14 mouse cellular contexts compared by ENCODE assay signal in the genomic region with DNA sequence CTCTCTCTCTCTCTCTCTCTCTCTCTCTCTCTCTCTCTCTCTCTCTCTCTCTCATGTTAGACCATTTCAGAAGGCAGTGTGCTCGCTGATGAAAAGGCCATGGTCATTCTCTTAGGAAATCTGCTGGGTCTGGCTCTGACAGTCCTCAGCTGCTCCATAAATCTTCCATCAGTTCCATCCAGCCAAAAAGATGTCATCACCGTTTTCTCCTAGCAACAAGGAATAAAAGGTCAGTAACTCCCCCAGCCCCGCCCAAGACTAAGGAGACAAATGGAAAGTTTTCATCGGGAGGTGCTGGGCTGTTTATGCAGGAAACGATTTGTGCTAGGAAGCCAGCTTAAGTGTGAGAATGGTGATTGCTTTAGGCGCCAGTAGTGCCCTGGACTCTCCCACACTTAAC. TPM values are rescaled to one million over a fixed set of nuclear protein-coding genes. Genes with fewer than 3 reads are reported as not detected.
DNase-seq lines count a peak whose midpoint lies in the region; ATAC-seq lines count a peak whose summit lies in the region.
"Had no signal": no experiment of that assay in that cellular context is flagged by ENCODE, and none has a peak within 500 bp of the region (broad histone marks: within the 10 kb centered on the region; RNA-seq: fewer than 3 reads in every experiment).

No protein-coding gene starts in this region.

- H3K9me3 ChIP-seq in kidney, embryonic 14.5 days (ENCODE audit: control insufficient read depth, low read length) = peaks cover 2% of the 10 kb centered on the region; the same call in 1 of the 2 replicates
- H3K9me3 ChIP-seq in heart, embryonic 16.5 days (replicated peaks; ENCODE audit: control insufficient read depth, low read length) = peaks cover 6% of the 10 kb centered on the region
- H3K9me3 ChIP-seq: liver, embryonic 12.5 days; midbrain, embryonic 15.5 days had no signal

- ATAC-seq in kidney, embryonic 14.5 days (ENCODE audit: low FRiP score, low TSS enrichment) = peak; percentile 69; the same call in 1 of the 2 replicates
- peak; percentile 58 for ATAC-seq in heart, embryonic 16.5 days (replicated peaks; ENCODE audit: extremely low read depth, insufficient read depth, low FRiP score)
- ATAC-seq: liver, embryonic 12.5 days; midbrain, embryonic 15.5 days had no signal

- no peak overlapping the region for H3K9ac ChIP-seq in kidney, embryonic 14.5 days (ENCODE audit: low read depth, low read length)
- no peak overlapping the region; the same call in 1 of the 2 replicates for H3K9ac ChIP-seq in heart, embryonic 16.5 days (ENCODE audit: low read length)
- H3K9ac ChIP-seq: liver, embryonic 12.5 days; midbrain, embryonic 15.5 days had no signal

- DNase-seq in kidney, adult 11 months = no peak
- peak; percentile 78 for DNase-seq in adrenal gland, postnatal 10 days
- DNase-seq in lung, postnatal 36 days = peak; percentile 80
- no peak for DNase-seq in layer of hippocampus, adult 9-10 months (ENCODE audit: low spot score)
- no peak for DNase-seq in ovary, postnatal 14 days (ENCODE audit: low spot score)
- DNase-seq in spleen, postnatal 4 days (ENCODE audit: low spot score in 2 of 2) = no peak
- DNase-seq: cerebellum, adult 2 months had no signal

- H3K4me1 ChIP-seq in kidney, embryonic 14.5 days (ENCODE audit: control insufficient read depth, insufficient read depth, low read length) = no peaks in the 10 kb centered on the region
- H3K4me1 ChIP-seq in heart, embryonic 16.5 days (ENCODE audit: control insufficient read depth, insufficient read depth, low read length) = peaks cover 37% of the 10 kb centered on the region
- H3K4me1 ChIP-seq: liver, embryonic 12.5 days; midbrain, embryonic 15.5 days had no signal

- no peaks in the 10 kb centered on the region for H3K36me3 ChIP-seq in kidney, embryonic 14.5 days (ENCODE audit: control insufficient read depth, insufficient read depth, low read length)
- H3K36me3 ChIP-seq in heart, embryonic 16.5 days (ENCODE audit: control insufficient read depth, insufficient read depth) = peaks cover 4% of the 10 kb centered on the region; the same call in 1 of the 2 replicates
- H3K36me3 ChIP-seq: liver, embryonic 12.5 days; midbrain, embryonic 15.5 days had no signal

- H3K27me3 ChIP-seq in kidney, embryonic 14.5 days (ENCODE audit: control insufficient read depth, insufficient read depth, low read length) = peaks cover 28% of the 10 kb centered on the region
- H3K27me3 ChIP-seq in heart, embryonic 16.5 days (ENCODE audit: control insufficient read depth, insufficient read depth, low read length) = peaks cover 2% of the 10 kb centered on the region; the same call in 1 of the 2 replicates

- no peak overlapping the region for H3K27ac ChIP-seq in kidney, embryonic 14.5 days (ENCODE audit: low read depth, low read length)
- peak overlapping the region; percentile 91 for H3K27ac ChIP-seq in heart, embryonic 16.5 days (ENCODE audit: low read length)
- H3K27ac ChIP-seq: liver, embryonic 12.5 days; midbrain, embryonic 15.5 days had no signal

- 4% methylated on average over 6 of the region's 6 CpGs for WGBS in kidney, embryonic 14.5 days
- WGBS in heart, embryonic 16.5 days = 4% methylated on average over 6 of the region's 6 CpGs

- no peak overlapping the region for H3K4me3 ChIP-seq in kidney, embryonic 14.5 days (ENCODE audit: low read length)
- no peak overlapping the region for H3K4me3 ChIP-seq in heart, embryonic 16.5 days (ENCODE audit: low read length)
- H3K4me3 ChIP-seq: erythroblast, embryonic 14.5 days; liver, embryonic 12.5 days; midbrain, embryonic 15.5 days had no signal

- H3K4me2 ChIP-seq in kidney, embryonic 14.5 days (replicated peaks; ENCODE audit: low read depth, low read length) = no peak overlapping the region
- peak overlapping the region; percentile 40; the same call in 1 of the 2 replicates for H3K4me2 ChIP-seq in heart, embryonic 16.5 days (ENCODE audit: low read depth, low read length)
- H3K4me2 ChIP-seq: liver, embryonic 12.5 days; midbrain, embryonic 15.5 days had no signal

RNA-seq across cellular contexts. Expression of a gene that starts 16.6 kb away (rescaled TPM):
- not detected in 2 replicates for polyA plus RNA-seq in kidney, embryonic 14.5 days (2014; fragmentation: Nextera tagmentation; extraction: Ambion mirVana)
- total RNA-seq in adrenal gland, postnatal 10 days (2021) = not detected
- polyA plus RNA-seq in heart, embryonic 16.5 days (2015; fragmentation: Nextera tagmentation; extraction: Ambion mirVana) = 123 and 132 TPM in 2 replicates
- total RNA-seq: layer of hippocampus, postnatal 10 days had no signal
- polyA plus RNA-seq: cerebellum, adult 2 months; erythroblast, embryonic 14.5 days; gonadal fat pad, adult 2 months had no signal

RNA-seq across cellular contexts. Expression of a gene that starts 55.5 kb away (rescaled TPM):
- polyA plus RNA-seq in kidney, embryonic 14.5 days (2014; fragmentation: Nextera tagmentation; extraction: Ambion mirVana) = 6.9 and 11.2 TPM in 2 replicates
- total RNA-seq in adrenal gland, postnatal 10 days (2021) = 1 to 10 TPM; 4.5 to 6.2 TPM
- 6.2 and 6.9 TPM in 2 replicates for polyA plus RNA-seq in heart, embryonic 16.5 days (2015; fragmentation: Nextera tagmentation; extraction: Ambion mirVana)

Comparison
In these comparisons a context has a peak if more than half of its experiments do, and no peak if none do; other contexts are left out.
1. DNase-seq: peak in adrenal gland, postnatal 10 days (single experiment) and lung, postnatal 36 days (single experiment); none in kidney, adult 11 months (single experiment), layer of hippocampus, adult 9-10 months (single experiment), ovary, postnatal 14 days (single experiment) and spleen, postnatal 4 days (0 of 2).
2. RNA of a gene that starts 16.6 kb away (polyA plus RNA-seq): 123 to 132 TPM in heart, embryonic 16.5 days; not detected in kidney, embryonic 14.5 days; every median in the first group is over 100 times any median in the second.